Mouse (Mus musculus) urinary bladder, adult 18-20 months (tissue): ENCODE results near the gene Chchd2.

Experiments
- DNase-seq, 2 experiments: peaks; one replicate each; pipeline ENCODE4 v3.0.0; 2022; ENCODE audit warnings: low spot score in 2 of 2, mixed read lengths in 2 of 2

Chchd2 gene

GRCm38 (mm10) chr5:129878946-129879345, 8.3 kb downstream of the Chchd2 start:
- DNase-seq: peak in 1 of 2 experiments; percentile 16

GRCm38 (mm10) chr5:129877731-129878455, 9.4 kb downstream of the Chchd2 start:
- DNase-seq: no peak

DNA sequence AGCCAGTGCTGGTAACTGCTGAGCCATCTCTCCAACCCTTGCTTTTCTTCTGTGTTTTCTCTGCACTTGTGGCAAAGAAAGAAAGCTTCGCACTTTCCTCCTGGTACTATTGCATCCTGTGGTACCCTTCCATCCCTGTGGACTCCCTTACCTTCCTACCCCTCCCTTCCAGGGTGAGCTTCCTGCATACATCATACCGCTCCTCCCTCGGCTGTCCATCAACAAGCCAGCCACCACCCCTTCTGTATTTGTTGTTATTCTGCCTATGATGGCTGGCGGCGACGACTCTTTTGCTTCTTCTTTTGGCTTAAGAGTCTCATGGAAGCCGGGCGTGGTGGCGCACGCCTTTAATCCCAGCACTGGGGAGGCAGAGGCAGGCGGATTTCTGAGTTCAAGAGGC, 12.2 kb downstream of the Chchd2 start:
- DNase-seq: no peak

DNA sequence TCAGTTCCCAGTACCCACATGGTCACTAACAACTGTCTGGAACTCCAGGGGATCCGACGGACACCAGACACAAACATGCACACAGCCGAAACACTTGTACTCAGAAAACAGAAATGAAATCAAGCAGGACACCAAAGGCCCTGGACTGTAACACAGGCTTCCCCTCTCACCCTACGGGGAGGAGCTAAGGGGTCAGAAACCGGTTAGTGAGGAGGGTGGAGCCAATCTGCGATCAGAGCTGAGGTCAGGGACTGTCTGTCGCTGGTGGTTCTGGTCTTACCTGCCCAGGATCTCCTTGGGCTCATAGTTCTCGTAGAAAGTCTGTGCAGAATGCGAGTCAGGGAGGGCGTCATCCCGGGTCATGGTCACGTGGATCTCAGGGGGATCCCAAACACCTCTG, 13.3 kb downstream of the Chchd2 start:
- DNase-seq: no peak

DNA sequence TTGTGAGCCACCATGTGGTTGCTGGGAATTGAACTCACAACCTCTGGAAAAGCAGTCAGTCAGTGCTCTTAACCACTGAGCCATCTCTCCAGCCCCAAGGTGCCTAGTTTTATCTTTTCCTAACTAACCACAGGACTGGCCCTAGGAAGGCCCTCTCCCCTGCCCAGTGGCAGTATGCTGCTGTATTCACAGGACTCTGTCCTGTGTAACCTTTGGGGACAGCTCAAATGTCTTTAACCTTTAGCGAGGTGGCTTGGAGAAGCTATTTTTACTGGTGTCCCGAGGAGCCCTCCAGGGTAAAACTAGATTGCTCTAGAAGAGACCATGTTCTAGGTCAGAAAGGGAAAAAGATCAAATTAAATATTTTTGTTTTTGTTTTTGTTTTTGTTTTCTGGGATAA, 16.0 kb downstream of the Chchd2 start:
- DNase-seq: no peak

DNA sequence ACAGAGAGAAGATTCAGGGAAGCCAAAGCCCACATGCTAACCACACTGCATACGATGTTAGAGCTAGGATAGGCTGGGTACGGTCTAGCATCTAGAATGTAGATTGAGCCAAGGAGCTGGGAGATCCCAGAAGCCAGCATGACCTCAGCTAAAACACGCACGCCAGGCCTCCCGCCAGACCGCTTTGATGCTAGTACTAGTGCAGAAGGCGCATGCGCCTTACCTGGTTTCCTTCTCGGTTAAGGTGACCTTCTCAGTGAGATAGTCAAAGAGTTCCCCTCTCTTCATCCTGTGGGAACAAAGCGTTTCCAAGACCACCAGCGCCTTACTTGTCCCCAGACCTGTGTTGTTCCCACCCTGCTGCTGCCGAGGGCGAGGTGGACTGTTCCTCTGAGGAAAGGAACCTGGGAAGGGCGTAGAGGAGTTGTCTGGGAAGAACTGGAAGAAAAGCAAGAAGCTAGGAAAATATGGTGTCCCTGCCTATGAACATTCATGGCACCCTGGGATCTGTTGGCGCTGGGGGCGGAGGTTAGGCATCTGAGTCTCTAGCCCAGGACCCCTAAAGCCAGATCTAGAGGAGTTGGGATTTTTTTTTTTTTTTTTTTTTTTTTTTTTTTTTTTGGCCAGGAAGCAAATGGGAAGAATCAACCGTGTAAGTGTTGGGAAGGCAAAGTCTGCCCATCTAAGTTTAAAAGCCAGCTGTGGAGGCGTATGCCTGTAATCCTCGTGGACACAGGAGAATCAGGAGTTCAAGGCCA, 17.9 kb downstream of the Chchd2 start:
- DNase-seq: no peak

GRCm38 (mm10) chr5:129865841-129866240, 21.4 kb downstream of the Chchd2 start:
- no peak for DNase-seq

GRCm38 (mm10) chr5:129864467-129864866, 22.8 kb downstream of the Chchd2 start:
- no peak for DNase-seq

DNA sequence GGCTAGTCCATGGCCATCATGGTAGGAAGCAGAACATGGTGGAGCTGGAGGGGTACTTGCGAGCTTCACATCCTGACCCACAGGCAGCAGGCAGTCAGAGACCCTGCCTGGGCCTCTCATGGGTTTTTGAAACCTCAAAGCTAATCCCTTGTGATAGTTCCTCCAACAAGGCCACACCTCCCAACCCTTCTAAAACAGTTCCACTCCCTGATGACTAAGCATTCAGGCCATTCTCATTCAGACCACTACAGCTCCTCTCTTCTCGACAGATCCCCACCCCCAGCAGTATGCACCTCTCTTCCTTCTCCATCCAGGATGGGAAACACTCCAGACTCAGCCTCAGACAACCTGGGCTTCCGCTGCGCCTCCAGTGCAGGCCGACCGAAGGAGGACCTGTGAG, 24.9 kb downstream of the Chchd2 start:
- no peak for DNase-seq

GRCm38 (mm10) chr5:129856414-129856813, 30.9 kb downstream of the Chchd2 start:
- no peak for DNase-seq

DNA sequence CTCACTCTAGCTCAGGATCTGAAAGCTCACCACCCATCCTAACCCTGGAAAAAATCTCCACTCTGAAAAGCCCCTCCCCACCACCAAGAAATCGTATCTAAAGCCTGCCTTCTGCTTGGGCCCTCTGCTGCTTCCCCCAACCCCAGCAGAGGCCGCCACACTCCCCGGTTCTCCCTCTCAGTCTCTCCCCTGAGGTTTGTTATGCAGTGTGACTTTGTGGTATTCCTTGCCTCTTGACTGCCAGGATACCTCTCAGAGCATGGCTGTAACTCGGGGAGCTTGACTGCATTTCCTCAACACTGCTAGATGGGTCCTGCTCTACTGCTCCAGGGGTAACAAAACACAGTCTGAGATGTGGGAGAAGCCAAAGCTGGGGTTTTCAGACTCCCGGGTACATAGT, 32.1 kb downstream of the Chchd2 start:
- no peak for DNase-seq

DNA sequence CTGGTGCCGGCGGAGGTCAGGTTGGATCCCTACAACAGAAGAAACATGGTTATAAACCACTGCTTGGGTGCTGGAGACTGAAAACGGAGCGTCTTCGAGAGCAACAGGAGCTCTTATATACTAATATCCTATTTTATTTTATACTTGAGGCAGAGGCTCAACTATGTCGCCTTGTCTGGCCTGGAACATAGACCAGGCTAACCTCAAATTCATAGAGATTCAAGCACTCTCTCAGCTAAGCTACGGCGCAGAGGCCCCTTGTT, 39.8 kb downstream of the Chchd2 start:
- DNase-seq: no peak

GRCm38 (mm10) chr5:129846752-129847557, 40.3 kb downstream of the Chchd2 start, which contains the start of gene Sumf2:
Gene Sumf2 (plus strand): TSS chr5:129846986.
- DNase-seq: peak; percentile 86 to 95

DNA sequence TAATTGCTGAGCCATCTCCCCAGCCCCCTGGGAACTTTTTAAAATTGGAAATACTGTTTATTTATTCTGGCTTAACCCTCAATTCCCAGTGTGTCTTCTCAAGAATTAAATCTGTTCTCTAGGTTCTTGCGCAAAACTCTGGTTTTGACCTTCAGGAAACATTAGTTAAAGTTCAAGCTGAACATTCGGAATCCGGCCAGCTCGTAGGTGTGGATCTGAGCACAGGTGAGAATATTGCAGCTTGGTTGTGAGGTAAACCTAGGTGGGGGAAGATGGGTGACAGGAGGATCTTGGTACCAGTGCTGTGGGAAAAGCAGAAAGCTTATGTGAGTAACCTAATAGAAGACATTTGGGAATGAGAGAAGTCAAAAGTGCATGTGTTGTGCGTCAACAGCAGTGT, 42.4 kb downstream of the Chchd2 start:
- no peak for DNase-seq
